Mouse (Mus musculus): Measurements from ENCODE around the gene Grid2.

Gene Grid2

DNA sequence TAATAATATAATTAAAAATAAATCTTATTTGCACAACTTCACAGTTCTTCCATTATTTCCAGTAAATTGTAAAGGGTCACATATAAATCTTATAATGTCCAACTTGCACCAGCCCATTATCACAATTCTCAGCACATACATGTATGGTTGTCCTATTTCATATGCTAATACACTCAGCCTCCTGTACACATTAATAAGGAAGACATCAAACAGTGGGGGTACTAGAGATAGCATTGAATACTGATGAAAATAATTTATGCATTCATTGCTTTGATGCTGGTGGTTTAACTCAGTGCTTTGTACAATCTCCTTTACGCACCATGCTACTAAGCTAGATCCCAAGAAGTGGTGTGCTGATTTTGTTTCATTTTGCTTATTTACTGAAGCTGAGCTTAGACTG lies 446.0 kb downstream of the Grid2 start:
- TF ChIP-seq CTCF (conservative IDR thresholded peaks at IDR 0.05; ENCODE audit: low read length) (no peak), NANOG (IDR thresholded peaks at IDR 0.05; ENCODE audit: borderline replicate concordance, low read length) (no peak), POU5F1 (IDR thresholded peaks at IDR 0.05; ENCODE audit: borderline replicate concordance, low read length) (no peak)
- Histone ChIP-seq H3K36me3 (ENCODE audit: insufficient read depth, low read length) (no peaks in the 10 kb centered on the region), H3K9me3 (ENCODE audit: low read length) (no peaks in the 10 kb centered on the region), H3K27me3 (ENCODE audit: insufficient read depth, low read length) (no peaks in the 10 kb centered on the region), H3K4me3 (replicated peaks; ENCODE audit: low read length) (no peak overlapping the region), H3K4me1 (replicated peaks; ENCODE audit: low read depth, low read length) (no peaks in the 10 kb centered on the region)

DNA sequence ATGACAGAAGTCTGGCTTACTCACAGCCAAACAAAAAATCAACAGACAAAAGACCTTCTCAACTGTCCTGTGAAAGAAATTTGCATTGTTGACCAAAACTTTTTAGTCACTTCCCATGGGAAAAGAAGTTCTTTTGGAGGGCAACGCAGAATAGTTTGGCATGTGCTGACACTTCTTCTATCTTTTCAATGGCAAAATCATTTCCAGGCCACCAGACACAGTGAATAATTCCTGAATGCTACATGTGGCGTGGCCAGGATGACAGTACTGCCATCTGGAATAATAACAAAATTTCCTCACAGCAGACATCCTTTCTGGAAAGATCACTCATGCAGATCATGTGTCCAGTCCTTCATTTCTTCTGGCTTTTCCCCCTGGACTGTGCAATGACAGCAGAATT lies 478.1 kb downstream of the Grid2 start:
- Histone ChIP-seq H3K27me3 (ENCODE audit: insufficient read depth, low read length) (no peaks in the 10 kb centered on the region), H3K4me1 (replicated peaks; ENCODE audit: low read depth, low read length) (no peaks in the 10 kb centered on the region), H3K9me3 (ENCODE audit: low read length) (no peaks in the 10 kb centered on the region), H3K36me3 (ENCODE audit: insufficient read depth, low read length) (no peaks in the 10 kb centered on the region), H3K4me3 (replicated peaks; ENCODE audit: low read length) (no peak overlapping the region)
- TF ChIP-seq NANOG (IDR thresholded peaks at IDR 0.05; ENCODE audit: borderline replicate concordance, low read length): no peak
- no peak for TF ChIP-seq CTCF (conservative IDR thresholded peaks at IDR 0.05; ENCODE audit: low read length)
- TF ChIP-seq POU5F1 (IDR thresholded peaks at IDR 0.05; ENCODE audit: borderline replicate concordance, low read length): no peak

DNA sequence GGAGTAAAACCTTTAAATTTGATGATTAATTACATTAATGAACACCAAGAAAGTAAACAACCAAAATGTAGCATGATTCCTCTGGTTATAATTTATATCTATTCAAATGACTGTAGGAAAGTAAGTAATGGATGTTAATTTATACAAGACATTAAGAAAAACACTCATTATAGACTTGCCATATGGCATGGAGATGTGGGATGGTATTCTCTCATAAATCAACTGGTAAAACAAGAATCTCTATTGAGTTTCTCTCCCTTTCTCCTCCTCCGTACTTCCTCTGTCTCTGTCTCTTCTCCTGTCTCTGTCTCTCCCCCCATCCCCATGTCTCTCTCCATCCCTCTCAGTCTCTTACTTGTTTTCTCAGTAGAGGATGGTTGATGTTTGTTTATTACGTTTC lies 506.9 kb downstream of the Grid2 start:
- no peaks in the 10 kb centered on the region for H3K27me3 ChIP-seq (ENCODE audit: insufficient read depth, low read length)
- no peak overlapping the region for H3K4me3 ChIP-seq (replicated peaks; ENCODE audit: low read length)
- no peak for TF ChIP-seq NANOG (IDR thresholded peaks at IDR 0.05; ENCODE audit: borderline replicate concordance, low read length)
- no peak for TF ChIP-seq POU5F1 (IDR thresholded peaks at IDR 0.05; ENCODE audit: borderline replicate concordance, low read length)
- no peak for TF ChIP-seq CTCF (conservative IDR thresholded peaks at IDR 0.05; ENCODE audit: low read length)
- H3K9me3 ChIP-seq (ENCODE audit: low read length): no peaks in the 10 kb centered on the region
- no peaks in the 10 kb centered on the region for H3K36me3 ChIP-seq (ENCODE audit: insufficient read depth, low read length)
- H3K4me1 ChIP-seq (replicated peaks; ENCODE audit: low read depth, low read length): no peaks in the 10 kb centered on the region

DNA sequence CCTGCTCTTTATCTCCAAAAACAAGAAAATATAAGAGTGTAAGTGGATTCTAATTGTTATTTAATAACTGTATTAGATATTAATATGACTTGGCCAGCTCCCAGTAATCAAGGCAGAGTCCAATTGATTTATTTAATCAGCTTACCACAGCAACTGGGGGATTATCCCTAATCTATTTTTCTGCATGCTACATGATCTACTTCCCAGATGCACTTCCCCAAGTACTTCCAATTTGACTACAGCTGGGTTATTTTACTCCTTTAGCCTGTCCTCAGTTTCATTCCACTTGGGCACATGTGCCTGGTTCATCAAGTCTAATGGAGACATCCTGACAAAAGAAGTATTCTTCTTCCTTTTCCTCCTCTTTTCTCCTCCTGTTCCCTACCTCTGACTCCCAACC lies 539.0 kb downstream of the Grid2 start:
- Histone ChIP-seq H3K36me3 (ENCODE audit: insufficient read depth, low read length) (no peaks in the 10 kb centered on the region), H3K9me3 (ENCODE audit: low read length) (no peaks in the 10 kb centered on the region), H3K27me3 (ENCODE audit: insufficient read depth, low read length) (no peaks in the 10 kb centered on the region), H3K4me3 (replicated peaks; ENCODE audit: low read length) (no peak overlapping the region), H3K4me1 (replicated peaks; ENCODE audit: low read depth, low read length) (no peaks in the 10 kb centered on the region)
- TF ChIP-seq POU5F1 (IDR thresholded peaks at IDR 0.05; ENCODE audit: borderline replicate concordance, low read length): no peak
- TF ChIP-seq CTCF (conservative IDR thresholded peaks at IDR 0.05; ENCODE audit: low read length): no peak
- TF ChIP-seq NANOG (IDR thresholded peaks at IDR 0.05; ENCODE audit: borderline replicate concordance, low read length): no peak

DNA sequence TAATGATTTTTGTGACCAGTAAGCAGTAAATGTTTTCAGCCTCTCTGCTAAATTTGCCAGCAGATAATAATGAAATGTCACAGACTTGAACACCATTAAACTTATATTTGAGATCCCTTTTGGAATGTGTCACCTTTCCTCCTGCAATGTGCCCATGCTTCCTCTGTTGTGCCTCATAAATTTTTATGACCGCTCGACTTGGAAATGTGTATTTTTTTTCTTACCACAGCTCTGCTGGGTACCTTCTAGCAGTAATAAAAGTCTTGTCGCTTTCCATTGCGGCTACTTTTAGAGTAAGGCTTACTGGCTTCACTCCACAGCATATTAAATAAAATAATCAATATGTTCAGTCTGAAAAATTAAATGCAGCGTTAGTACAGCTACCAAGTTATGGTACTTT lies 564.6 kb downstream of the Grid2 start:
- Histone ChIP-seq H3K9me3 (ENCODE audit: low read length) (no peaks in the 10 kb centered on the region), H3K4me3 (replicated peaks; ENCODE audit: low read length) (no peak overlapping the region), H3K27me3 (ENCODE audit: insufficient read depth, low read length) (no peaks in the 10 kb centered on the region), H3K4me1 (replicated peaks; ENCODE audit: low read depth, low read length) (no peaks in the 10 kb centered on the region), H3K36me3 (ENCODE audit: insufficient read depth, low read length) (no peaks in the 10 kb centered on the region)
- TF ChIP-seq CTCF (conservative IDR thresholded peaks at IDR 0.05; ENCODE audit: low read length): no peak
- TF ChIP-seq NANOG (IDR thresholded peaks at IDR 0.05; ENCODE audit: borderline replicate concordance, low read length): no peak
- no peak for TF ChIP-seq POU5F1 (IDR thresholded peaks at IDR 0.05; ENCODE audit: borderline replicate concordance, low read length)

DNA sequence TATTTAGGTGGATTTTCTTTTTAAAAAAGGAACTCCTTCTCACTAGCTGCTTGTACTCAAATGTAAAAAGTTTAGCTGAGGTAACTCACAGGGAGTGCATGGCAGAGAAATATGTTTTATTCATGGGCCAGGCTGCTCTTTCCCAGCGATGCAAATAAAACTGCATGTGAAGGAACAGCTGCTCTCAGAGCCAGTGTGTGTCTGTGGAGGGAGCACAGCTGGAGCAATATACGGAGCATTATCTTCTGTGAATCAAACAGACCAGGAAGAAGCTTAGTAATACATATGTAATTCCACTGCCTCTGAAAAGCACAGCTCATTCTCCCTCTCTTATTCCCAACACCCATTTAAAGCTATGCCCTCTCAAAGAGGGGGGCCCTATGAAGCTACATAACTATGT lies 607.0 kb downstream of the Grid2 start:
- TF ChIP-seq CTCF (conservative IDR thresholded peaks at IDR 0.05; ENCODE audit: low read length): no peak
- TF ChIP-seq POU5F1 (IDR thresholded peaks at IDR 0.05; ENCODE audit: borderline replicate concordance, low read length): no peak
- TF ChIP-seq NANOG (IDR thresholded peaks at IDR 0.05; ENCODE audit: borderline replicate concordance, low read length): no peak
- Histone ChIP-seq H3K36me3 (ENCODE audit: insufficient read depth, low read length) (no peaks in the 10 kb centered on the region), H3K9me3 (ENCODE audit: low read length) (no peaks in the 10 kb centered on the region), H3K4me1 (replicated peaks; ENCODE audit: low read depth, low read length) (no peaks in the 10 kb centered on the region), H3K27me3 (ENCODE audit: insufficient read depth, low read length) (no peaks in the 10 kb centered on the region), H3K4me3 (replicated peaks; ENCODE audit: low read length) (no peak overlapping the region)

DNA sequence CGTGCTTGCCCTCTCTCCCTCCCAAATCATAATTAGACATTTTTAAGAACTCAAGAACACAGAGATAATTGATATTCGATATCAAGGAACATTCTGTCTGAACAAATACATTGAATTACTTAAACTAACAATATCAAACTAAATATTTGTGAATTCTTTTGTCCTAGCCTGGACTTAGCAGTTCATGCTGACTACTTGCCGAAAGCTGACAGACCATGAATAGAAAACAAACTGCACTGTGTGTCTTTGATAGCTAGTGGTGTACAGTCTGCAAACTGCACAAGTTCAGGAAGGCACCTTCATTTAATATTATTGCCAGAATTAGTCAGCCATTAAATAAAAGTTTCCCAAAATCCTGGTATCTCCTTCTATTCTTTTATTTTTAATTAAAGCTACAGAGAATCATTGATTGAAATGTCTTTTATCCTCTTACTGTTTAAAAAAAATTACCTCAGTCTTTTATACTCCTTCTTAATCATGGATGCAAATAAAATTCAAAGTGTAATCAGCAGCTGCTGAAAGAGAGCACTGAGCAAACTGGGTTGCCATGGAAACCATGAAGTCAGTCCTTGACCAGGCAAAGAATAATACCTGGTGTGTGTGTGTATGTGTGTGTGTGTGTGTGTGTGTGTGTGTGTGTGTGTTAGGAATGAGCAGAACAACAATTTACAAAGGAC lies 621.5 kb downstream of the Grid2 start:
- H3K36me3 ChIP-seq (ENCODE audit: insufficient read depth, low read length): no peaks in the 10 kb centered on the region
- no peaks in the 10 kb centered on the region for H3K27me3 ChIP-seq (ENCODE audit: insufficient read depth, low read length)
- H3K9me3 ChIP-seq (ENCODE audit: low read length): no peaks in the 10 kb centered on the region
- H3K4me1 ChIP-seq (replicated peaks; ENCODE audit: low read depth, low read length): no peaks in the 10 kb centered on the region
- TF ChIP-seq NANOG (IDR thresholded peaks at IDR 0.05; ENCODE audit: borderline replicate concordance, low read length) (no peak), CTCF (conservative IDR thresholded peaks at IDR 0.05; ENCODE audit: low read length) (no peak), POU5F1 (IDR thresholded peaks at IDR 0.05; ENCODE audit: borderline replicate concordance, low read length) (no peak)
- H3K4me3 ChIP-seq (replicated peaks; ENCODE audit: low read length): no peak overlapping the region

DNA sequence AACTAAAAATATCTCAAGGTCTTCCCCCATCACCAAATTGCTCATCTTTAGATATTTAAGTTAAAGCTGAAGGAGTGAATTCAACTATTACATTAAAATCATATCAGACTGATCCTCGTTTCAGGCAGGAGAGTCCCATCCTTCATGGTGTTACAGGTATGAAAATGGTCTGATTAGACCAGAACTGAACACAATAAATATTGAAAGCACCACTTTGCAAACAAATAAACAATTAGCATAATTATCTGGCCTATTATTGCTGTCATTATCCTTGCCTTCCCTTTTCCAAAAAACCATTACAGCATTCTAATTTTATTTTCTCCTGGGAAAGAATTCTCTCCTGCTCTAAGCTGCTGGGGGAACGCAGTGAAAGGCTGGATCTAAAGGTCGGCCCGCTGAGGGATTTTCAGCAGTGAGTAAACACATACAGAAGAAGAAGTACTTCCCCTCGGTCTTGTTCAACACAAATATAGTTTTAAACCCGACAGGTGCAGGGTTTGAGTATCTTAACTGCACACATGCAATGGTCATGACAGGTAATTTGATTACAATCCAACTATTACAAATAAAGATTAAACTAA lies 622.2 kb downstream of the Grid2 start:
- no peaks in the 10 kb centered on the region for H3K9me3 ChIP-seq (ENCODE audit: low read length)
- TF ChIP-seq CTCF (conservative IDR thresholded peaks at IDR 0.05; ENCODE audit: low read length) (no peak), POU5F1 (IDR thresholded peaks at IDR 0.05; ENCODE audit: borderline replicate concordance, low read length) (no peak), NANOG (IDR thresholded peaks at IDR 0.05; ENCODE audit: borderline replicate concordance, low read length) (no peak)

DNA sequence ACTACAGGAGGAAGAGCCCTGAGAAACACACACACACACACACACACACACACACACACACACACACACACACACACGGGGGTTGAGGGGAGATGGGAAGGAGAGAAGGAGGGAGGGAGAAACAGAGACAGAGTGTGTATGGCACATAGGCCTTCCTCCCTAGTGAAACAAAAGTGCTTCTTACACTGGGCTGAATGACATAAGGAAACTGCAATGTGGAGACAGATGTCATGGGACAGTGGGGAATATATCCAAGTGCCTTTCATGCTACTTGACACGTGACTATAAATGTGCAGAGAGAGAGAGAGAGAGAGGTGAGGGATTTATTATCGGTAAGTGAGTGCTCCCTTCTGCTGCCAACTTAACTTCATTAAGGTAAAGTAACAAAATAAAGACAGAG lies 639.0 kb downstream of the Grid2 start:
- no peak for TF ChIP-seq NANOG (IDR thresholded peaks at IDR 0.05; ENCODE audit: borderline replicate concordance, low read length)
- no peak for TF ChIP-seq CTCF (conservative IDR thresholded peaks at IDR 0.05; ENCODE audit: low read length)
- TF ChIP-seq POU5F1 (IDR thresholded peaks at IDR 0.05; ENCODE audit: borderline replicate concordance, low read length): no peak
- H3K9me3 ChIP-seq (ENCODE audit: low read length): no peaks in the 10 kb centered on the region

More for the DNA sequence above, 622.2 kb downstream of the Grid2 start:
- Histone ChIP-seq H3K36me3 (ENCODE audit: insufficient read depth, low read length) (no peaks in the 10 kb centered on the region), H3K27me3 (ENCODE audit: insufficient read depth, low read length) (no peaks in the 10 kb centered on the region), H3K4me3 (replicated peaks; ENCODE audit: low read length) (no peak overlapping the region), H3K4me1 (replicated peaks; ENCODE audit: low read depth, low read length) (no peaks in the 10 kb centered on the region)

More for the DNA sequence above, 639.0 kb downstream of the Grid2 start:
- no peak overlapping the region for H3K4me3 ChIP-seq (replicated peaks; ENCODE audit: low read length)
- H3K27me3 ChIP-seq (ENCODE audit: insufficient read depth, low read length): no peaks in the 10 kb centered on the region
- H3K36me3 ChIP-seq (ENCODE audit: insufficient read depth, low read length): no peaks in the 10 kb centered on the region
- no peaks in the 10 kb centered on the region for H3K4me1 ChIP-seq (replicated peaks; ENCODE audit: low read depth, low read length)

Measured in E14TG2a.4 (cell line).